ENCODE assay signal across 7 mouse cellular contexts in the genomic region with DNA sequence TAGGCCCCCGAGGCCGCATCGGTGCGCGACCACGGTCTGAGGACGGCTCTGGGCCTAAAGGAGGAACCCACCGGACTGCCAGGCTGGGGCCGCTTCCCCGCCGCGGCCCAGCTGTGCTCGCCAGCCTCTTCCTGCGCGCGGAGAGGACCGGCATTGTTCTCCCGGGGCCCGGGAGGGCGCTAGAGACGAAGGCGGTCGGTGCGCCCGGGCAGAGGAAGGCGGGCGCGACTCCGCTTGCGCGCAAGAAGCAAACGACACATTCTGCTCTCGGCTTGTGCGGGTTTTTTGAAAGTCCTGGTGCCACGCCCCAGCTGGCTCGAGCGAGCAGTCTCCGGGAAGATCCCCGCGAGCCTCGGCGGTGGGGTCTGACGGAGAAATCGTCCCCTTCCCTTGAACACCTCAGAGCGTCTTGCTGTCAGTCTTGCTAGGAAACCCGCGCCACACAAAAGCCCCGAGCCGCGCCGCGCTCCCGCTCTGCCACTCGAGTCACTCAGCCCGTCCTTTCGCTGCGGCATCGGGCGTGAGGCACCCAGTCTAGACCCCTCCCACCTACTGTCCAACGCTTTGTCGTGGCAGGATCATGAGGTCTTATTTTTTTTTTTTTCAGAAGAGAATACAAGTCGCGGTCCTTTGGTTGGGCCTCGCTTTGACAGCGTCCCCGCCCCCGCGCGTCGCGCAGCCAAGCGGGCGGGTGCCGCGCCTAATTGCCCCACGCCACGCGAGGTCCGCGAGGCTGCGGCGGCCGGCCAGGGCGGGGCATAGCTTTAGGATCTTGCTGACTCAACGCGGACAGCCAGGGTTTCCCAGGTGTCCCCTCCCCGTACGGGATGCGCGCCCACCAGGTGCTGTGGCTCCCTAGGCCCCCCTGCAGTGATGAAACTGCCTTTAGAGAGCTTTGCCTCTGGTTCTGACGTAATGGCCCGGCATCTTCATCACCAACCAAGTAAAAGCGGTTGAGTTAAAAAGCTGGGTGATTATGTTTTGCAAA. TPM values are rescaled to one million over a fixed set of nuclear protein-coding genes. Genes with fewer than 3 reads are reported as not detected.
DNase-seq lines count a peak whose midpoint lies in the region; ATAC-seq and TF ChIP-seq lines count a peak whose summit lies in the region.

Gene Clk3, minus strand, starts transcription at position 497 of the 988 bp plus-strand sequence.

- ATAC-seq in hindbrain, embryonic 15.5 days (ENCODE audit: low FRiP score, low read depth), result peak; percentile 77
- ATAC-seq in megakaryocyte progenitor cell, adult 5-6 weeks (replicated peaks; ENCODE audit: poor library complexity), result peak; percentile 14

- peaks cover 9% of the 10 kb centered on the region for H3K36me3 ChIP-seq in hindbrain, embryonic 15.5 days

- H3K4me3 ChIP-seq in gastrocnemius, adult 2 months, result peak within 1 kb of the TSS; percentile 74
- peak within 1 kb of the TSS; percentile 97 for H3K4me3 ChIP-seq in hindbrain, embryonic 15.5 days

- no peaks in the 10 kb centered on the region for H3K27me3 ChIP-seq in hindbrain, embryonic 15.5 days

- peak within 1 kb of the TSS; percentile 97 for H3K27ac ChIP-seq in gastrocnemius, adult 2 months
- peak within 1 kb of the TSS; percentile 99 for H3K27ac ChIP-seq in hindbrain, embryonic 15.5 days (replicated peaks)

- DNase-seq in adrenal gland, adult 18-20 months (ENCODE audit: low spot score in 2 of 2), result peak in 1 of 2 experiments; percentile 62
- peak; percentile 45 to 48 for DNase-seq in cerebellum, postnatal 4 days (ENCODE audit: low spot score in 2 of 2)
- DNase-seq in gastrocnemius, adult 2 months, result peak; percentile 87
- DNase-seq in left cerebral cortex, postnatal 14 days (ENCODE audit: low spot score in 2 of 2), result peak; percentile 83 to 85
- peak; percentile 69 to 71 for DNase-seq in right cerebral cortex, postnatal 36 days (ENCODE audit: low spot score in 2 of 2)

- H3K4me1 ChIP-seq in hindbrain, embryonic 15.5 days (replicated peaks), result peaks cover 38% of the 10 kb centered on the region

- peak within 1 kb of the TSS; percentile 83 for H3K4me2 ChIP-seq in hindbrain, embryonic 15.5 days

- H3K9ac ChIP-seq in hindbrain, embryonic 15.5 days, result peak within 1 kb of the TSS; percentile 96

- intact Hi-C loops in gastrocnemius, adult 2 months (cut with DNase I), result loop anchor here (2.0 to 5.0 kb wide), 2 partner anchors 147 to 245 kb away; partner anchors contain the start of genes Cox5a and Ubl7
- intact Hi-C loops in left cerebral cortex, postnatal 14 days (cut with DNase I), result loop anchor here (2.0 kb wide), 1 partner anchor 65 kb away; no protein-coding TSS in a partner anchor

- WGBS in hindbrain, embryonic 15.5 days, result under 1% methylated on average over 93 of the region's 93 CpGs

- H3K9me3 ChIP-seq in hindbrain, embryonic 15.5 days, result no peaks in the 10 kb centered on the region

- TF ChIP-seq CTCF in gastrocnemius, adult 2 months (IDR thresholded peaks at IDR 0.05), result peak; percentile 16; the same call in 1 of the 2 replicates

RNA-seq across cellular contexts. Expression of gene Clk3, which starts in this region (rescaled TPM):
- total RNA-seq in adrenal gland, adult 18-20 months (2021), result 10 to 100 TPM; 63.6 to 74.9 TPM
- 10 to 100 TPM; 45.4 to 50.4 TPM for total RNA-seq in gastrocnemius, adult 2 months (2021)
- 65.5 and 67.0 TPM in 2 replicates for polyA plus RNA-seq in hindbrain, embryonic 15.5 days (2015; fragmentation: Nextera tagmentation; extraction: Ambion mirVana)
- total RNA-seq in left cerebral cortex, postnatal 14 days (2021), result 10 to 100 TPM; 81.3 to 81.8 TPM
- total RNA-seq in megakaryocyte progenitor cell, adult 5-6 weeks (2015), result 32.6 and 43.0 TPM in 2 replicates
- total RNA-seq in megakaryocyte progenitor cell, adult 5-6 weeks (2017), result 36.4 and 40.8 TPM in 2 replicates
